Mouse (Mus musculus) limb, embryonic 11.5 days (tissue): Measurements from ENCODE around the gene Il1b. TPM values are rescaled to one million over a fixed set of nuclear protein-coding genes. Genes with fewer than 3 reads are reported as not detected.

Source experiments
- ATAC-seq: fragments of 200-750 bp; cut with Nextera tagmentation; 2 replicates; pipeline ENCODE4 v1.8.0; 2017; ENCODE audit warnings: low read depth; ENCODE audit not compliant: insufficient number of reproducible peaks, low FRiP score, low TSS enrichment
- DNase-seq: peaks from one replicate; pipeline ENCODE4 v3.0.0-alpha.2; 2015; ENCODE audit warnings: low spot score
- H3K27ac ChIP-seq: fragments of 300-500 bp; sonication (generic); replicated peaks from 2 replicates; pipeline ENCODE4 v1.5.1; 2014; ENCODE audit warnings: low read depth, mild to moderate bottlenecking, low read length
- H3K27me3 ChIP-seq: fragments of 300-500 bp; sonication (generic); 2 replicates; pipeline ENCODE4 v1.6.1; 2014; ENCODE audit warnings: mild to moderate bottlenecking, low read length, mixed read lengths; ENCODE audit not compliant: control insufficient read depth, insufficient read depth
- H3K36me3 ChIP-seq: fragments of 300-500 bp; sonication (generic); 2 replicates; pipeline ENCODE4 v1.6.1; 2014; ENCODE audit warnings: mild to moderate bottlenecking, low read length, moderate library complexity, mixed read lengths; ENCODE audit not compliant: control insufficient read depth, insufficient read depth
- H3K4me1 ChIP-seq: fragments of 300-500 bp; sonication (generic); 2 replicates; pipeline ENCODE4 v1.6.1; 2014; ENCODE audit warnings: low read length, mixed read lengths; ENCODE audit not compliant: control insufficient read depth, insufficient read depth
- H3K4me2 ChIP-seq: fragments of 300-500 bp; sonication (generic); 2 replicates; pipeline ENCODE4 v1.6.1; 2014; ENCODE audit warnings: low read depth, mild to moderate bottlenecking, moderate library complexity; ENCODE audit not compliant: severe bottlenecking
- H3K4me3 ChIP-seq: fragments of 300-500 bp; sonication (generic); 2 replicates; pipeline ENCODE4 v1.5.1; 2014; ENCODE audit warnings: low read depth, low read length
- H3K9ac ChIP-seq: fragments of 300-500 bp; sonication (generic); 2 replicates; pipeline ENCODE4 v1.6.1; 2014; ENCODE audit warnings: mild to moderate bottlenecking, low read length
- H3K9me3 ChIP-seq: fragments of 300-500 bp; sonication (generic); 2 replicates; pipeline ENCODE4 v1.6.1; 2016; ENCODE audit warnings: low read length; ENCODE audit not compliant: control insufficient read depth
- WGBS: fragments of 180-500 bp; shearing (Covaris S2); extraction: QIAGEN DNeasy Blood & Tissue Kit; methylation state at CpG from one replicate; pipeline ENCODE4 v1.1.7; 2014; 5-methylcytosine and 5-hydroxymethylcytosine counted together
- polyA plus RNA-seq: library from polyadenylated mRNA; unstranded; fragments of >200 nt; fragmentation: Nextera tagmentation; extraction: Ambion mirVana; gene quantifications from 2 replicates; pipeline ENCODE4 v1.2.1, GENCODE M21; 2014

The Il1b gene
- polyA plus RNA-seq, 1 experiment from 2014 or later: 0.28 TPM

DNA sequence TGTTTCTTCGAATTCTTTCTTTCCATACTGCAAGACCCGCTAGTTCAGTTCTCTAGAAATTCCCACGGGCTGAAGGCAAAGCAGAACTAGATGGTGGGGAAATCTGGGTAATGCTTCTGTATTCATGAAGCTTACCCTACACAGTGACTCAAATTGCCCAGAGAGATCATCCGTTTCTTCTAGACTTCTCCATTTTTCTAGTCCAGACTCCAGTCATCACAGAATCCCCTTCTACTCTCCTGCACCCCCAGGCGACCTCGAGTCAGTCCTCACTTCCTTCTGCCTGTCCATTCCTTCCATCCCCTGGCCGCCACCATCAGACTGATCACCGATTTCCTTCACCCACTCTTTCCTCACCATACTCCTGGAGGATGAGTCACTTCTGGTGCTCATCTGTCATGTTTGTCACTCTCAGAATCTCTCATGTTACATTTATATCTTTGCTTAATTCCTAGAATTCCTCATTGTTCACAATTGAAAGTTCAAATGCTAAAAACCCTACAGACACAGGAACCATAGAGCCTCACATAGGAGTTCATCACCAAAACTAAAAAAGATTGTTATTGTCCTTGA, 50.8 kb downstream of the Il1b start:
- Histone ChIP-seq H3K9me3 (no peaks in the 10 kb centered on the region), H3K27me3 (no peaks in the 10 kb centered on the region), H3K9ac (no peak overlapping the region), H3K4me2 (no peak overlapping the region), H3K27ac (no peak overlapping the region), H3K4me3 (no peak overlapping the region), H3K36me3 (no peaks in the 10 kb centered on the region), H3K4me1 (no peaks in the 10 kb centered on the region)
- WGBS: 84% methylated on average over 8 of the region's 8 CpGs
- DNase-seq (no peak), ATAC-seq (no peak)

- no peak for ATAC-seq
- no peak overlapping the region for H3K4me2 ChIP-seq
- no peaks in the 10 kb centered on the region for H3K9me3 ChIP-seq
- no peak overlapping the region for H3K4me3 ChIP-seq
- H3K27me3 ChIP-seq: no peaks in the 10 kb centered on the region
- no peak overlapping the region for H3K27ac ChIP-seq
- no peaks in the 10 kb centered on the region for H3K4me1 ChIP-seq
- H3K9ac ChIP-seq: no peak overlapping the region
- 80% methylated on average over 4 of the region's 4 CpGs for WGBS
- no peak for DNase-seq
- no peaks in the 10 kb centered on the region for H3K36me3 ChIP-seq
These were observed 55.1 kb downstream of the Il1b start for GRCm38 (mm10) chr2:129315831-129316230.

DNA sequence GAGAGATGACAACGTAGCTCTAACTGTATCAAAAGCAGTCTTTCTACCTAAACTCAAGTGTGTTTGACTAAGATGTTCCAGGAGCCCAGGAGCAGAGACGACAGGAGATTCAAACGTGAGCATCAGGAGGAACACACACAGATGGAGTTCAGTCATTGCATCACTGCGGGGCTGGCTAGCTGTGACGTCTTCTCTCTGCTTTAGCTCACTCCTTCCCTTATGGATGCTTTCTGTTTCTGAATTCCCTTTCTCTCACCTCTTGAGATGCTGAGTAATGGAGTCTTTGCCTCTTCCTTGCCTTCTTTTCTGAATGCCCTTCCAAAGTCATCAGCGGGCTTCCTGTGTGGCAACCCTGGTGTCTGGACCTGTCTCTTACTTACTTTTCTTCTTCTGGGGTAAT, 56.1 kb downstream of the Il1b start:
- Histone ChIP-seq H3K4me1 (no peaks in the 10 kb centered on the region), H3K4me2 (no peak overlapping the region), H3K4me3 (no peak overlapping the region), H3K36me3 (no peaks in the 10 kb centered on the region), H3K27me3 (no peaks in the 10 kb centered on the region), H3K9me3 (no peaks in the 10 kb centered on the region), H3K9ac (no peak overlapping the region), H3K27ac (no peak overlapping the region)
- DNase-seq: no peak
- no peak for ATAC-seq
- WGBS: 84% methylated on average over 6 of the region's 6 CpGs

Other genes with a start within 250 kb of the Il1b start
- 29.5 and 30.9 TPM in 2 replicates for gene Chchd5, start 241.4 kb downstream of the Il1b start, polyA plus RNA-seq
- gene Slc20a1, start 172.4 kb downstream of the Il1b start, polyA plus RNA-seq: 47.0 and 50.8 TPM in 2 replicates
- 86.4 and 90.9 TPM in 2 replicates for gene Ckap2l, start 73.9 kb downstream of the Il1b start, polyA plus RNA-seq
- not detected in 2 replicates for gene Il1a, start 61.2 kb downstream of the Il1b start, polyA plus RNA-seq
- not detected in 2 replicates for gene F830045P16Rik, start 165.5 kb upstream of the Il1b start, polyA plus RNA-seq
- 15.2 and 16.0 TPM in 2 replicates for gene Sirpa, start 221.7 kb upstream of the Il1b start, polyA plus RNA-seq